Mouse (Mus musculus) kidney, adult 2 months (tissue): ENCODE measurements around the gene Setd1b. TPM values are rescaled to one million over a fixed set of nuclear protein-coding genes. Genes with fewer than 3 reads are reported as not detected.

Experiments
- DNase-seq: peaks from one replicate; pipeline ENCODE4 v3.0.0; 2021
- H3K27ac ChIP-seq: fragments of 200-500 bp; 2 replicates; pipeline ENCODE4 v1.5.1; 2012; ENCODE audit warnings: low read depth, low read length, control low read depth, inconsistent platforms; ENCODE audit not compliant: insufficient read depth
- H3K27me3 ChIP-seq: fragments of 200-500 bp; replicated peaks from 2 replicates; pipeline ENCODE4 v1.6.1; 2012; ENCODE audit warnings: mild to moderate bottlenecking, moderate library complexity, low read length, inconsistent platforms; ENCODE audit not compliant: control insufficient read depth, insufficient read depth
- H3K36me3 ChIP-seq: fragments of 200-500 bp; 2 replicates; pipeline ENCODE4 v1.6.1; 2012; ENCODE audit warnings: mild to moderate bottlenecking, moderate library complexity, low read length, inconsistent platforms; ENCODE audit not compliant: control insufficient read depth, insufficient read depth
- H3K4me1 ChIP-seq: fragments of 200-500 bp; 2 replicates; pipeline ENCODE4 v1.6.1; 2011; ENCODE audit warnings: low read length; ENCODE audit not compliant: control insufficient read depth, insufficient read depth
- H3K4me3 ChIP-seq: fragments of 200-500 bp; 2 replicates; pipeline ENCODE4 v1.5.1; 2011; ENCODE audit warnings: mild to moderate bottlenecking, low read depth, low read length, control low read depth; ENCODE audit not compliant: insufficient read depth
- CTCF ChIP-seq: fragments of 200-500 bp; conservative IDR thresholded peaks from 2 replicates; pipeline ENCODE4 v1.5.1; 2011; ENCODE audit warnings: low read depth, mild to moderate bottlenecking, control low read depth, low read length, moderate library complexity, mixed read lengths; ENCODE audit not compliant: insufficient read depth, insufficient read length
- POLR2A ChIP-seq: fragments of 200-500 bp; IDR thresholded peaks from one replicate; pipeline ENCODE4 v1.6.1; 2011; ENCODE audit warnings: low read depth, low read length, control low read depth
- WGBS: fragments of 180-500 bp; shearing (Covaris S2); methylation state at CpG from one replicate; pipeline ENCODE4 v1.1.7; 2018; 5-methylcytosine and 5-hydroxymethylcytosine counted together
- polyA plus RNA-seq: library from polyadenylated mRNA; depleted of rRNA; stranded (reverse); fragments of >200 nt; gene quantifications from 2 replicates; pipeline ENCODE4 v1.2.3, GENCODE M21; 2012

Gene Setd1b
- polyA plus RNA-seq, 1 experiment: 8.8 TPM

- no peak overlapping the region for H3K4me3 ChIP-seq
- no peaks in the 10 kb centered on the region for H3K4me1 ChIP-seq
- peaks cover 7% of the 10 kb centered on the region for H3K36me3 ChIP-seq
- DNase-seq: no peak
- H3K27me3 ChIP-seq: no peaks in the 10 kb centered on the region
- no peak for TF ChIP-seq POLR2A
- TF ChIP-seq CTCF: no peak
- WGBS: 69% methylated on average over 9 of the region's 9 CpGs
- H3K27ac ChIP-seq: no peak overlapping the region
Measured at GRCm38 (mm10) chr5:123170365-123170764, 28.4 kb downstream of the Setd1b start.

- Histone ChIP-seq H3K36me3 (no peaks in the 10 kb centered on the region), H3K27ac (no peak overlapping the region), H3K4me3 (no peak overlapping the region), H3K4me1 (no peaks in the 10 kb centered on the region), H3K27me3 (no peaks in the 10 kb centered on the region)
- TF ChIP-seq CTCF: peak; percentile 90
- TF ChIP-seq POLR2A: no peak
- peak; percentile 90 for DNase-seq
- 15% methylated on average over 22 of the region's 22 CpGs for WGBS
Measured at GRCm38 (mm10) chr5:123171646-123172350, 29.8 kb downstream of the Setd1b start.

GRCm38 (mm10) chr5:123178792-123179191 is 36.8 kb downstream of the Setd1b start:
- H3K27ac ChIP-seq: no peak overlapping the region
- H3K4me3 ChIP-seq: no peak overlapping the region
- H3K4me1 ChIP-seq: no peaks in the 10 kb centered on the region
- TF ChIP-seq POLR2A (no peak), CTCF (no peak)
- no peak for DNase-seq
- no peaks in the 10 kb centered on the region for H3K27me3 ChIP-seq
- H3K36me3 ChIP-seq: no peaks in the 10 kb centered on the region
- WGBS: 85% methylated on average over 5 of the region's 5 CpGs

DNA sequence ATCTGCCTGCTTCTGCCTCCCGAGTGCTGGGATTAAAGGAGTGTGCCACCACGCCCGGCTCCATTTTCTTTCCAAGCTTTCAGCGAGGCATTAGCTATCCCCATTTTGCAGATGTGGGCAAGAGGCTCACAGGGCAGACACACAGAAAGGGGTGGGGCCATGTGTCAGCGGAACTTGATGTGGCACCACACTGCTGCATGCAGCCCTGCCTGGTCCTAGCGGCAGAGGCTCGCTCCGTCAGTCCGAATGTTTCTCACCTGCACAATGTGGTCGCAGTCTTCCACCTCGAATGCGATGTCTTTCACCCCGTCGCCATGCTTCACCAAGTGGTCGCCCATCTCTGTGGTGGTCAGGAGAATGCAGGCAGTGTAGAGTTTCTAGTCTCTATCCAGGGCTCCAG is 38.4 kb downstream of the Setd1b start:
- TF ChIP-seq CTCF (no peak), POLR2A (no peak)
- DNase-seq: peak; percentile 61
- no peak overlapping the region for H3K27ac ChIP-seq
- no peaks in the 10 kb centered on the region for H3K27me3 ChIP-seq
- 91% methylated on average over 15 of the region's 15 CpGs for WGBS
- H3K4me3 ChIP-seq: peak overlapping the region; percentile 19; the same call in 1 of the 2 replicates
- H3K36me3 ChIP-seq: no peaks in the 10 kb centered on the region
- no peaks in the 10 kb centered on the region for H3K4me1 ChIP-seq

DNA sequence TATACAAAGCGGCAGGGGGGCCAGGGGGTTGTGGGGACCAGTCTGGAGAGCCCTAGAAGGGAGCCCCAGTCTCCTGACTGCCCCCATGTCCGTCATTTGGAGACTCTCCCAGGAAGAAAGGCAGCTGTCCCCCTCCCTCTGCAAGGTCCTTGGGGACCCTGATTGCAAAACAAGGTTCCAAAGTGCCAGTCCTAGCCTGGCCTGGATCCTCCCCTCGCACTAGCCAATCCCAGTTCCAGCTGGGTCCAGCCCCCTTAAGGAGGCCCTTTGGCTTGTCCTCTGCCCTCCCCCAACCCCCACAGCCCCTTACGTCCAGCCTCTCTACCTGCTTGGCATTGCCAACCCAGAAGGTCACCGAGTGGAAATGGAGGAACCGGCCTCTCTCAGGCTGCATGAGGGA is 39.5 kb downstream of the Setd1b start:
- no peaks in the 10 kb centered on the region for H3K27me3 ChIP-seq
- peak overlapping the region; percentile 37; the same call in 1 of the 2 replicates for H3K4me3 ChIP-seq
- H3K4me1 ChIP-seq: no peaks in the 10 kb centered on the region
- H3K27ac ChIP-seq: peak overlapping the region; percentile 75
- TF ChIP-seq POLR2A: no peak
- TF ChIP-seq CTCF: no peak
- 80% methylated on average over 6 of the region's 6 CpGs for WGBS
- H3K36me3 ChIP-seq: no peaks in the 10 kb centered on the region
- DNase-seq: peak; percentile 91

- no peak within 1 kb of the TSS for H3K4me3 ChIP-seq
- DNase-seq: peak; percentile 75
- 76% methylated on average over 10 of the region's 10 CpGs for WGBS
Measured at GRCm38 (mm10) chr5:123182651-123183050, 40.7 kb downstream of the Setd1b start, which contains the start of gene Hpd. Gene Hpd, minus strand, starts transcription at chr5:123182727.

DNA sequence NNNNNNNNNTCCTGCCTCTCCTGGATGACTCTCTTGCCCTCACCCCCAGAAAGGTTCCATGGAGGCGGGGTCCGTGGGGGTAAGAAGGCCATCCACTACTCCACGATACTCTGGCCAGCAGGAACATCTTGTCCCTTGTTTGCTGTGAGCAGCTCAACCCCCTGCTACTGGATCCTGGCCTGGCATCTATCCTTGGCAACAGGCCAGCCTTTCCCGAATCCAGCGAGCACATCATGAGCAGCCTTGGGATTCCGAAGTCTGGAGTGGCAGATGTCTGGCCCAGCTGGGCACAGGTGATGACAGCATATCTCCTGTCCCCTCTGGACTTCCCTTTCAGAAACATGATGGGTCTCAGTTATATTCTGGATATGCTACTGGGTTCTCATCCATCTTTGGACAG is 44.0 kb downstream of the Setd1b start:
- no peaks in the 10 kb centered on the region for H3K4me1 ChIP-seq
- no peak overlapping the region for H3K27ac ChIP-seq
- peak; percentile 85 for DNase-seq
- H3K4me3 ChIP-seq: no peak overlapping the region
- TF ChIP-seq CTCF (no peak), POLR2A (no peak)
- 42% methylated on average over 6 of the region's 6 CpGs for WGBS
- no peaks in the 10 kb centered on the region for H3K27me3 ChIP-seq
- H3K36me3 ChIP-seq: no peaks in the 10 kb centered on the region

More at GRCm38 (mm10) chr5:123182651-123183050, 40.7 kb downstream of the Setd1b start, which contains the start of gene Hpd:
- H3K4me1 ChIP-seq: no peaks in the 10 kb centered on the region
- H3K27ac ChIP-seq: peak within 1 kb of the TSS; percentile 67; the same call in 1 of the 2 replicates
- H3K27me3 ChIP-seq: no peaks in the 10 kb centered on the region
- H3K36me3 ChIP-seq: no peaks in the 10 kb centered on the region
- no peak for TF ChIP-seq CTCF
- no peak for TF ChIP-seq POLR2A
